Mouse (Mus musculus): Measurements from ENCODE around the gene Trit1.

GRCm38 (mm10) chr4:123044842-123045241 lies 28.4 kb downstream of the Trit1 start:
- TF ChIP-seq POLR2A (IDR thresholded peaks at IDR 0.05; ENCODE audit: low read depth, low read length) (no peak), CTCF (IDR thresholded peaks at IDR 0.05; ENCODE audit: borderline replicate concordance, insufficient read depth, low read length) (no peak)

Measured in embryonic fibroblast, embryonic 13.5 days (primary cell).